Mouse (Mus musculus) lung, postnatal 0 days (tissue): Measurements from ENCODE around the gene Gm20422.

Source experiments
- CTCF ChIP-seq: IDR thresholded peaks from 2 replicates; pipeline ENCODE4 v1.5.1; 2016; ENCODE audit warnings: antibody characterized with exemption, mild to moderate bottlenecking
- EP300 ChIP-seq: IDR thresholded peaks from 2 replicates; pipeline ENCODE4 v1.6.1; 2016; ENCODE audit warnings: antibody characterized with exemption, mild to moderate bottlenecking, control low read depth

GRCm38 (mm10) chr8:69794901-69795300, 20.2 kb upstream of the Gm20422 start:
- no peak for TF ChIP-seq CTCF
- TF ChIP-seq EP300, result no peak
